Comparison of ENCODE assay signal across 8 mouse cellular contexts in the genomic region with DNA sequence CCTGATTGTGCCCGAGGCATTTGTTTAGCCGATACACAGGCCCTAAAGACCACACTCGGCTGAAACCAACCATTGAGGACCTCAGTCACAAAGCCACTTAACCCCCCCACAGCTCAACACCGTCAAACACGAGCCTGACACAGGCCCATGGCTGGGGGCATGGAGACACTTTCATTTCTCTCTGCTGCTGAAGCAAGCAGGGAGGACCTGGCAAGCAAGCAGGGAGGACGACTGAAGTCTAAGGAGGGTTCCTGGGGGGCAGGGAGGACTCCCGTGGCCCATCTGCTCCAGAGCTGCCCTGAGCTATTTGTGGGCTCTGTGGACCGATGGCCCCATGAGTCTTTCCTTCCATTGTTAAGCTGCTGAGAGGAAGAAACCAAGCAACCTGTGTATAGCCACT. TPM values are rescaled to one million over a fixed set of nuclear protein-coding genes. Genes with fewer than 3 reads are reported as not detected.
DNase-seq lines count a peak whose midpoint lies in the region; ATAC-seq and TF ChIP-seq lines count a peak whose summit lies in the region.

No protein-coding gene starts in this region.

- no peaks in the 10 kb centered on the region for H3K9me3 ChIP-seq in lung, embryonic 15.5 days
- H3K9me3 ChIP-seq in forebrain, embryonic 12.5 days, result no peaks in the 10 kb centered on the region
- H3K9me3 ChIP-seq in limb, embryonic 13.5 days, result no peaks in the 10 kb centered on the region

- peaks cover 66% of the 10 kb centered on the region for H3K4me1 ChIP-seq in lung, embryonic 15.5 days
- peaks cover 74% of the 10 kb centered on the region for H3K4me1 ChIP-seq in forebrain, embryonic 12.5 days
- peaks cover 65% of the 10 kb centered on the region for H3K4me1 ChIP-seq in limb, embryonic 13.5 days
- H3K4me1 ChIP-seq in small intestine, adult 2 months (ENCODE audit: control insufficient read depth, insufficient read depth, insufficient read length, low read length), result peaks cover 65% of the 10 kb centered on the region

- H3K36me3 ChIP-seq in lung, embryonic 15.5 days, result peaks cover 35% of the 10 kb centered on the region
- peaks cover 35% of the 10 kb centered on the region for H3K36me3 ChIP-seq in forebrain, embryonic 12.5 days (replicated peaks)
- peaks cover 35% of the 10 kb centered on the region for H3K36me3 ChIP-seq in limb, embryonic 13.5 days
- H3K36me3 ChIP-seq in small intestine, adult 2 months (ENCODE audit: control insufficient read depth, insufficient read depth, low read length), result peaks cover 22% of the 10 kb centered on the region

- no peaks in the 10 kb centered on the region for H3K27me3 ChIP-seq in lung, embryonic 15.5 days
- no peaks in the 10 kb centered on the region for H3K27me3 ChIP-seq in forebrain, embryonic 12.5 days
- no peaks in the 10 kb centered on the region for H3K27me3 ChIP-seq in limb, embryonic 13.5 days
- no peaks in the 10 kb centered on the region for H3K27me3 ChIP-seq in small intestine, adult 2 months (ENCODE audit: control insufficient read depth, insufficient read depth, low read length)

- no peak for DNase-seq in lung, postnatal 10 days
- DNase-seq in gastrocnemius, adult 8-10 months (ENCODE audit: low spot score in 2 of 2), result no peak
- no peak for DNase-seq in urinary bladder, adult 18-20 months (ENCODE audit: low spot score in 2 of 2)
- no peak for DNase-seq in lung, postnatal 36 days

- no peak for ATAC-seq in lung, embryonic 15.5 days (ENCODE audit: borderline replicate concordance, extremely low read depth, low FRiP score, low TSS enrichment)
- ATAC-seq in forebrain, embryonic 12.5 days (ENCODE audit: low FRiP score), result no peak
- ATAC-seq in limb, embryonic 13.5 days (ENCODE audit: low FRiP score, low read depth), result no peak

- H3K27ac ChIP-seq in lung, embryonic 15.5 days, result peak overlapping the region; percentile 95
- peak overlapping the region; percentile 91 for H3K27ac ChIP-seq in forebrain, embryonic 12.5 days
- peak overlapping the region; percentile 82 for H3K27ac ChIP-seq in limb, embryonic 13.5 days
- peak overlapping the region; percentile 25; the same call in 1 of the 2 replicates for H3K27ac ChIP-seq in small intestine, adult 2 months (ENCODE audit: insufficient read depth, low read depth, low read length)

- 14% methylated on average over 8 of the region's 8 CpGs for WGBS in lung, embryonic 15.5 days
- 13% methylated on average over 8 of the region's 8 CpGs for WGBS in forebrain, embryonic 12.5 days
- 26% methylated on average over 8 of the region's 8 CpGs for WGBS in limb, embryonic 13.5 days
- WGBS in small intestine, adult 2 months, result 61% methylated on average over 8 of the region's 8 CpGs

- no peak overlapping the region for H3K4me3 ChIP-seq in lung, embryonic 15.5 days
- no peak overlapping the region for H3K4me3 ChIP-seq in forebrain, embryonic 12.5 days (replicated peaks)
- no peak overlapping the region for H3K4me3 ChIP-seq in limb, embryonic 13.5 days
- no peak overlapping the region for H3K4me3 ChIP-seq in small intestine, adult 2 months (ENCODE audit: low read depth, low read length)

- peak overlapping the region; percentile 38 for H3K4me2 ChIP-seq in lung, embryonic 15.5 days
- H3K4me2 ChIP-seq in forebrain, embryonic 12.5 days, result peak overlapping the region; percentile 45
- H3K4me2 ChIP-seq in limb, embryonic 13.5 days (replicated peaks), result peak overlapping the region; percentile 52

- TF ChIP-seq CTCF in small intestine, adult 2 months (IDR thresholded peaks at IDR 0.05; ENCODE audit: extremely low read depth, insufficient read length, insufficient replicate concordance, low read depth, low read length), result no peak

- peak overlapping the region; percentile 27; the same call in 1 of the 2 replicates for H3K9ac ChIP-seq in lung, embryonic 15.5 days
- H3K9ac ChIP-seq in forebrain, embryonic 12.5 days, result peak overlapping the region; percentile 40; the same call in 1 of the 2 replicates
- H3K9ac ChIP-seq in limb, embryonic 13.5 days, result peak overlapping the region; percentile 52

- TF ChIP-seq POLR2A in small intestine, adult 2 months (IDR thresholded peaks at IDR 0.05; ENCODE audit: low read depth, low read length), result no peak

RNA-seq across cellular contexts. Expression of gene Vps37b, which starts 20.1 kb away (rescaled TPM):
- 38.1 and 41.3 TPM in 2 replicates for polyA plus RNA-seq in lung, embryonic 15.5 days (2015; fragmentation: Nextera tagmentation; extraction: Ambion mirVana)
- 70.5 and 73.4 TPM in 2 replicates for polyA plus RNA-seq in forebrain, embryonic 12.5 days (2016; fragmentation: Nextera tagmentation; extraction: Ambion mirVana)
- polyA plus RNA-seq in limb, embryonic 13.5 days (2015; fragmentation: Nextera tagmentation; extraction: Ambion mirVana), result 40.9 and 43.7 TPM in 2 replicates
- polyA plus RNA-seq in small intestine, adult 2 months (2012; rRNA removed), result 35.9 and 55.6 TPM in 2 replicates
- 1 to 10 TPM; 4.6 to 6.2 (median 5.1) TPM for total RNA-seq in gastrocnemius, adult 8-10 months (2022)

RNA-seq across cellular contexts. Expression of gene Hip1r, which starts 38.5 kb away (rescaled TPM):
- 11.8 and 13.3 TPM in 2 replicates for polyA plus RNA-seq in lung, embryonic 15.5 days (2015; fragmentation: Nextera tagmentation; extraction: Ambion mirVana)
- polyA plus RNA-seq in forebrain, embryonic 12.5 days (2016; fragmentation: Nextera tagmentation; extraction: Ambion mirVana), result 16.0 and 17.9 TPM in 2 replicates
- 8.6 and 8.8 TPM in 2 replicates for polyA plus RNA-seq in limb, embryonic 13.5 days (2015; fragmentation: Nextera tagmentation; extraction: Ambion mirVana)
- polyA plus RNA-seq in small intestine, adult 2 months (2012; rRNA removed), result 30.3 and 40.9 TPM in 2 replicates
- total RNA-seq in gastrocnemius, adult 8-10 months (2022), result 10 to 100 TPM in 2 of 4 experiments, 1 to 10 TPM in 2; 8.7 to 15.9 (median 11.4) TPM

Comparison
In these comparisons a context has a peak if more than half of its experiments do, and no peak if none do; other contexts are left out.
1. H3K27ac ChIP-seq: peak in every context shown above with its lines; median percentile 95 in lung, embryonic 15.5 days; 91 in forebrain, embryonic 12.5 days; 82 in limb, embryonic 13.5 days; 25 in small intestine, adult 2 months.